Mouse (Mus musculus): ENCODE measurements at regions not wholly inside any gene's neighbourhood (a gene's known extent, or its start where the extent isn't known, plus 50 kb on each side); places are given as distances from the start of the nearest gene placed in this dataset.

- no peak for DNase-seq (ENCODE audit: low read depth, low spot score)
Observed at GRCm38 (mm10) chr15:50005142-50005541, 3879.6 kb upstream of the Gm7489 start.

- no peak for DNase-seq (ENCODE audit: low read depth, low spot score)
Observed at GRCm38 (mm10) chr15:50046653-50047052, 3838.1 kb upstream of the Gm7489 start.

- no peak for DNase-seq (ENCODE audit: low read depth, low spot score)
Observed at GRCm38 (mm10) chr15:50053468-50053867, 3831.2 kb upstream of the Gm7489 start.

GRCm38 (mm10) chr15:50053892-50054291, 3830.8 kb upstream of the Gm7489 start:
- peak; percentile 6 for DNase-seq (ENCODE audit: low read depth, low spot score)

GRCm38 (mm10) chr15:50078246-50078645, 3806.5 kb upstream of the Gm7489 start:
- no peak for DNase-seq (ENCODE audit: low read depth, low spot score)

- DNase-seq (ENCODE audit: low read depth, low spot score): no peak
Observed at GRCm38 (mm10) chr15:50082428-50082827, 3802.3 kb upstream of the Gm7489 start.

GRCm38 (mm10) chr15:50102596-50103277, 3782.0 kb upstream of the Gm7489 start:
- no peak for DNase-seq (ENCODE audit: low read depth, low spot score)

- DNase-seq (ENCODE audit: low read depth, low spot score): no peak
Observed at GRCm38 (mm10) chr15:50108913-50109312, 3775.8 kb upstream of the Gm7489 start.

GRCm38 (mm10) chr15:50153863-50154262, 3730.8 kb upstream of the Gm7489 start:
- DNase-seq (ENCODE audit: low read depth, low spot score): no peak

- DNase-seq (ENCODE audit: low read depth, low spot score): no peak
Observed at GRCm38 (mm10) chr15:50172276-50172772, 3712.4 kb upstream of the Gm7489 start.

- DNase-seq (ENCODE audit: low read depth, low spot score): no peak
Observed at GRCm38 (mm10) chr15:50183185-50183584, 3701.5 kb upstream of the Gm7489 start.
